Mouse (Mus musculus) MEL (cell line): ENCODE measurements at regions not wholly inside any gene's neighbourhood (a gene's known extent, or its start where the extent isn't known, plus 50 kb on each side); places are given as distances from the start of the nearest gene placed in this dataset.

Experiments used
- DNase-seq: peaks from one replicate; pipeline ENCODE4 v3.0.0; 2011; ENCODE audit warnings: low read depth, low spot score
- H3K27ac ChIP-seq: 2 replicates; pipeline ENCODE4 v1.5.1; 2012; ENCODE audit warnings: low read depth, mild to moderate bottlenecking, control low read depth, low read length, moderate library complexity; ENCODE audit not compliant: control insufficient read depth
- H3K27me3 ChIP-seq, 2 experiments: fragments of 150-350 bp in 1 of 2; sonication (generic) in 1 of 2; 2 replicates each; pipeline ENCODE4 v1.6.1; 2012; ENCODE audit warnings: low read length in 2 of 2, mild to moderate bottlenecking in 2 of 2, improper control_type of control experiment in 1 of 2, moderate library complexity in 1 of 2; ENCODE audit not compliant: insufficient read depth in 2 of 2, control insufficient read depth in 1 of 2
- H3K36me3 ChIP-seq, 2 experiments: 2 replicates each; pipeline ENCODE4 v1.6.1; 2012 to 2014; ENCODE audit warnings: low read length in 2 of 2, improper control_type of control experiment in 1 of 2, inconsistent platforms in 1 of 2, mild to moderate bottlenecking in 1 of 2; ENCODE audit not compliant: insufficient read depth in 2 of 2, control insufficient read depth in 1 of 2
- H3K4me1 ChIP-seq, 2 experiments: fragments of 150-350 bp in 1 of 2; sonication (generic) in 1 of 2; 2 replicates each; pipeline ENCODE4 v1.6.1; 2012; ENCODE audit warnings: low read length in 2 of 2, improper control_type of control experiment in 1 of 2, mild to moderate bottlenecking in 1 of 2; ENCODE audit not compliant: insufficient read depth in 2 of 2, control insufficient read depth in 1 of 2
- H3K4me3 ChIP-seq, 2 experiments: fragments of 150-350 bp in 1 of 2; sonication (generic) in 1 of 2; 2 replicates each; pipeline ENCODE4 v1.5.1; 2012; ENCODE audit warnings: low read depth in 2 of 2, low read length in 2 of 2, mild to moderate bottlenecking in 2 of 2, moderate library complexity in 2 of 2, control low read depth in 1 of 2, improper control_type of control experiment in 1 of 2; ENCODE audit not compliant: control insufficient read depth in 1 of 2, insufficient read depth in 1 of 2
- H3K79me2 ChIP-seq: 2 replicates; pipeline ENCODE4 v1.6.1; 2012; ENCODE audit warnings: mild to moderate bottlenecking, low read length, moderate library complexity; ENCODE audit not compliant: control insufficient read depth, poor library complexity, insufficient read depth
- H3K9ac ChIP-seq: 2 replicates; pipeline ENCODE4 v1.6.1; 2012; ENCODE audit warnings: low read depth, mild to moderate bottlenecking, control low read depth, low read length, moderate library complexity; ENCODE audit not compliant: control insufficient read depth, poor library complexity, severe bottlenecking
- H3K9me3 ChIP-seq: fragments of 150-350 bp; sonication (generic); replicated peaks from 2 replicates; pipeline ENCODE4 v1.6.1; 2012; ENCODE audit warnings: mild to moderate bottlenecking, low read length, improper control_type of control experiment, moderate library complexity; ENCODE audit not compliant: insufficient read depth
- CTCF ChIP-seq, 3 experiments: IDR thresholded peaks in 2 of 3; conservative IDR thresholded peaks in 1 of 3; 2 replicates each; pipeline ENCODE4 v1.5.1; 2011 to 2012; ENCODE audit warnings: low read length in 3 of 3, low read depth in 2 of 3, mild to moderate bottlenecking in 2 of 3, improper control_type of control experiment in 1 of 3, inconsistent platforms in 1 of 3, mixed read lengths in 1 of 3, moderate library complexity in 1 of 3; ENCODE audit not compliant: control insufficient read depth in 1 of 3, insufficient read depth in 1 of 3, poor library complexity in 1 of 3, severe bottlenecking in 1 of 3
- HCFC1 ChIP-seq: IDR thresholded peaks from 2 replicates; pipeline ENCODE4 v1.6.1; 2012; ENCODE audit warnings: low read depth, mild to moderate bottlenecking, inconsistent platforms, low read length, improper control_type of control experiment, moderate library complexity
- JUND ChIP-seq: IDR thresholded peaks from 2 replicates; pipeline ENCODE4 v1.6.1; 2011; ENCODE audit warnings: low read depth, mild to moderate bottlenecking, improper control_type of control experiment, low read length
- KAT2A ChIP-seq: conservative IDR thresholded peaks from 2 replicates; pipeline ENCODE4 v1.6.1; 2012; ENCODE audit warnings: low read depth, low read length, improper control_type of control experiment, inconsistent platforms
- MAFK ChIP-seq: IDR thresholded peaks from 2 replicates; pipeline ENCODE4 v1.6.1; 2011; ENCODE audit warnings: low read depth, mild to moderate bottlenecking, low read length, improper control_type of control experiment, borderline replicate concordance
- MAX ChIP-seq: IDR thresholded peaks from 2 replicates; pipeline ENCODE4 v1.6.1; 2011; ENCODE audit warnings: low read length, improper control_type of control experiment
- MAZ ChIP-seq: IDR thresholded peaks from 2 replicates; pipeline ENCODE4 v1.6.1; 2012; ENCODE audit warnings: low read depth, mild to moderate bottlenecking, inconsistent platforms, low read length, improper control_type of control experiment
- MYC ChIP-seq: IDR thresholded peaks from 2 replicates; pipeline ENCODE4 v1.6.1; 2011; ENCODE audit warnings: low read depth, mild to moderate bottlenecking, low read length, improper control_type of control experiment, moderate library complexity
- NELFE ChIP-seq: IDR thresholded peaks from 2 replicates; pipeline ENCODE4 v1.6.1; 2011; ENCODE audit warnings: low read depth, low read length, improper control_type of control experiment
- POLR2AphosphoS5 ChIP-seq: IDR thresholded peaks from 2 replicates; pipeline ENCODE4 v1.6.1; 2012; ENCODE audit warnings: low read depth, borderline replicate concordance, mild to moderate bottlenecking, inconsistent platforms, low read length, moderate library complexity, mixed read lengths
- TAL1 ChIP-seq: IDR thresholded peaks from 2 replicates; pipeline ENCODE4 v1.6.1; 2012; ENCODE audit warnings: mild to moderate bottlenecking, inconsistent platforms, low read length, moderate library complexity, mixed read lengths
- TBP ChIP-seq: IDR thresholded peaks from 2 replicates; pipeline ENCODE4 v1.8.0; 2011; ENCODE audit warnings: low read depth, low read length, improper control_type of control experiment
- ZC3H11A ChIP-seq: IDR thresholded peaks from 2 replicates; pipeline ENCODE4 v1.6.1; 2012; ENCODE audit warnings: low read depth, mild to moderate bottlenecking, inconsistent platforms, low read length, improper control_type of control experiment
- ZMIZ1 ChIP-seq: IDR thresholded peaks from 2 replicates; pipeline ENCODE4 v1.6.1; 2012; ENCODE audit warnings: low read depth, mild to moderate bottlenecking, inconsistent platforms, low read length, improper control_type of control experiment, moderate library complexity

- no peaks in the 10 kb centered on the region for H3K79me2 ChIP-seq
- no peak overlapping the region for H3K27ac ChIP-seq
- H3K4me1 ChIP-seq: no peaks in the 10 kb centered on the region
- H3K9me3 ChIP-seq: no peaks in the 10 kb centered on the region
- H3K27me3 ChIP-seq: peaks cover 2 to 3% of the 10 kb centered on the region in 2 experiments; a peak in 3 of 4 replicates
- no peaks in the 10 kb centered on the region for H3K36me3 ChIP-seq
- DNase-seq: no peak
- no peak overlapping the region for H3K9ac ChIP-seq
- H3K4me3 ChIP-seq: no peak overlapping the region
- no peak for TF ChIP-seq TAL1
- TF ChIP-seq ZC3H11A: no peak
- TF ChIP-seq MAFK: no peak
- TF ChIP-seq MAZ: no peak
- TF ChIP-seq MYC: no peak
- TF ChIP-seq KAT2A: no peak
- TF ChIP-seq NELFE: no peak
Observed at GRCm38 (mm10) chr17:15299743-15300371, 76.8 kb downstream of the Dll1 start.

- no peak for DNase-seq
- Histone ChIP-seq H3K4me3 (no peak overlapping the region), H3K4me1 (no peaks in the 10 kb centered on the region), H3K79me2 (no peaks in the 10 kb centered on the region), H3K27ac (no peak overlapping the region), H3K27me3 (no peaks in the 10 kb centered on the region; a peak in 2 of 4 replicates), H3K9me3 (no peaks in the 10 kb centered on the region), H3K36me3 (no peaks in the 10 kb centered on the region), H3K9ac (no peak overlapping the region)
- TF ChIP-seq CTCF (IDR thresholded peaks at IDR 0.05 in 2 of 3, conservative IDR thresholded peaks at IDR 0.05 in 1 of 3; ENCODE audit: control insufficient read depth in 1 of 3, insufficient read depth in 1 of 3, low read depth in 2 of 3, low read length in 3 of 3, poor library complexity in 1 of 3, severe bottlenecking in 1 of 3) (no peak), JUND (no peak), MAX (no peak), TBP (no peak), HCFC1 (no peak), POLR2AphosphoS5 (no peak), ZMIZ1 (no peak)
Observed at GRCm38 (mm10) chr17:15294165-15294585, 82.5 kb downstream of the Dll1 start.

- no peak overlapping the region for H3K4me3 ChIP-seq
- H3K9me3 ChIP-seq: no peaks in the 10 kb centered on the region
- TF ChIP-seq MAX: no peak
- no peak for TF ChIP-seq MAFK
- TF ChIP-seq, all 39 proteins: peak for 0
- no peaks in the 10 kb centered on the region; a peak in 2 of 4 replicates for H3K27me3 ChIP-seq
- H3K9ac ChIP-seq: no peak overlapping the region
- no peaks in the 10 kb centered on the region for H3K36me3 ChIP-seq
- no peak for DNase-seq
- no peak overlapping the region for H3K27ac ChIP-seq
- no peaks in the 10 kb centered on the region for H3K79me2 ChIP-seq
- no peaks in the 10 kb centered on the region for H3K4me1 ChIP-seq
Observed at GRCm38 (mm10) chr17:15292490-15293070, 84.1 kb downstream of the Dll1 start.
